9 mouse cellular contexts compared by ENCODE assay signal in genomic region chr6:146890633-146891032, GRCm38 (mm10). TPM values are rescaled to one million over a fixed set of nuclear protein-coding genes. Genes with fewer than 3 reads are reported as not detected.
DNase-seq lines count a peak whose midpoint lies in the region; ATAC-seq and TF ChIP-seq lines count a peak whose summit lies in the region.
"Had no signal": no experiment of that assay in that cellular context is flagged by ENCODE, and none has a peak within 500 bp of the region (broad histone marks: within the 10 kb centered on the region; RNA-seq: fewer than 3 reads in every experiment).

No protein-coding gene starts in this region.

- DNase-seq in lung, postnatal 25 days (ENCODE audit: low spot score): no peak
- DNase-seq in spleen, postnatal 36 days (ENCODE audit: low spot score in 2 of 2): no peak
- DNase-seq in urinary bladder, postnatal 4 days (ENCODE audit: low spot score in 2 of 2): no peak
- no peak for DNase-seq in left cerebral cortex, adult 18-20 months (ENCODE audit: low spot score in 2 of 2)

- H3K36me3 ChIP-seq in lung, embryonic 15.5 days: no peaks in the 10 kb centered on the region
- H3K36me3 ChIP-seq in embryonic facial prominence, embryonic 13.5 days: no peaks in the 10 kb centered on the region
- H3K36me3 ChIP-seq in intestine, embryonic 16.5 days (ENCODE audit: control insufficient read depth, insufficient read depth, low read length): no peaks in the 10 kb centered on the region
- H3K36me3 ChIP-seq in myocyte (ENCODE audit: control insufficient read depth, insufficient read depth): no peaks in the 10 kb centered on the region

- H3K4me1 ChIP-seq in lung, embryonic 15.5 days: peaks cover 33% of the 10 kb centered on the region
- peaks cover 59% of the 10 kb centered on the region for H3K4me1 ChIP-seq in embryonic facial prominence, embryonic 13.5 days
- peaks cover 20% of the 10 kb centered on the region for H3K4me1 ChIP-seq in intestine, embryonic 16.5 days (ENCODE audit: control insufficient read depth, insufficient read depth, low read length)

- H3K4me2 ChIP-seq in lung, embryonic 15.5 days: peak overlapping the region; percentile 35
- peak overlapping the region; percentile 77 for H3K4me2 ChIP-seq in embryonic facial prominence, embryonic 13.5 days
- peak overlapping the region; percentile 34 for H3K4me2 ChIP-seq in intestine, embryonic 16.5 days (ENCODE audit: low read depth, low read length)
- peak overlapping the region; percentile 78 for H3K4me2 ChIP-seq in myocyte (ENCODE audit: low read depth)

- H3K79me2 ChIP-seq in myocyte (ENCODE audit: control insufficient read depth, insufficient read depth): peaks cover 68% of the 10 kb centered on the region

- no peak for ATAC-seq in lung, embryonic 15.5 days (ENCODE audit: borderline replicate concordance, extremely low read depth, low FRiP score, low TSS enrichment)
- ATAC-seq in embryonic facial prominence, embryonic 13.5 days (ENCODE audit: insufficient number of reproducible peaks, insufficient read depth, low FRiP score, low TSS enrichment, low read depth): no peak
- ATAC-seq in intestine, embryonic 16.5 days: no peak

- 0 out of 2 replicates have a peak overlapping the region, but pooled peaks have one; percentile 2 for H3K4me3 ChIP-seq in lung, embryonic 15.5 days
- H3K4me3 ChIP-seq in embryonic facial prominence, embryonic 13.5 days: peak overlapping the region; percentile 83
- H3K4me3 ChIP-seq in intestine, embryonic 16.5 days (ENCODE audit: low read length): peak overlapping the region; percentile 1
- H3K4me3 ChIP-seq in myocyte: peak overlapping the region; percentile 87

- H3K27me3 ChIP-seq in lung, embryonic 15.5 days: no peaks in the 10 kb centered on the region
- no peaks in the 10 kb centered on the region for H3K27me3 ChIP-seq in embryonic facial prominence, embryonic 13.5 days
- H3K27me3 ChIP-seq in intestine, embryonic 16.5 days (replicated peaks; ENCODE audit: control insufficient read depth, insufficient read depth, low read length): no peaks in the 10 kb centered on the region
- H3K27me3 ChIP-seq in myocyte (ENCODE audit: control insufficient read depth, insufficient read depth, insufficient read length): no peaks in the 10 kb centered on the region

- no peaks in the 10 kb centered on the region for H3K9me3 ChIP-seq in lung, embryonic 15.5 days
- no peaks in the 10 kb centered on the region for H3K9me3 ChIP-seq in embryonic facial prominence, embryonic 13.5 days
- H3K9me3 ChIP-seq in intestine, embryonic 16.5 days (ENCODE audit: control insufficient read depth, low read length): no peaks in the 10 kb centered on the region

- H3K27ac ChIP-seq in lung, embryonic 15.5 days: peak overlapping the region; percentile 37
- peak overlapping the region; percentile 13; the same call in 1 of the 2 replicates for H3K27ac ChIP-seq in embryonic facial prominence, embryonic 13.5 days
- peak overlapping the region; percentile 49 for H3K27ac ChIP-seq in intestine, embryonic 16.5 days (ENCODE audit: low read length)

- no peak overlapping the region for H3ac ChIP-seq in myocyte (ENCODE audit: control insufficient read depth, insufficient read length)

- H3K9ac ChIP-seq in lung, embryonic 15.5 days: 0 out of 2 replicates have a peak overlapping the region, but pooled peaks have one; percentile 7
- H3K9ac ChIP-seq in embryonic facial prominence, embryonic 13.5 days: peak overlapping the region; percentile 54
- H3K9ac ChIP-seq in intestine, embryonic 16.5 days (ENCODE audit: low read depth, low read length): 0 out of 2 replicates have a peak overlapping the region, but pooled peaks have one; percentile 38

- TF ChIP-seq POLR2A in myocyte (IDR thresholded peaks at IDR 0.05; ENCODE audit: insufficient read length, low read depth): no peak

TF ChIP-seq in myocyte, 11 proteins besides CTCF, POLR2A, EP300 and RAD21:
- TF ChIP-seq MAX (IDR thresholded peaks at IDR 0.05; ENCODE audit: low read depth) (no peak), USF1 (IDR thresholded peaks at IDR 0.05; ENCODE audit: low read depth) (no peak), POLR2AphosphoS2 (IDR thresholded peaks at IDR 0.05; ENCODE audit: insufficient read length, low read depth) (no peak), TCF12 (IDR thresholded peaks at IDR 0.05; ENCODE audit: insufficient read depth, poor library complexity, severe bottlenecking) (no peak), MYOG (IDR thresholded peaks at IDR 0.05; ENCODE audit: control insufficient read depth in 1 of 3, insufficient read depth in 1 of 3, insufficient read length in 2 of 3, low read depth in 2 of 3) (no peak), SRF (IDR thresholded peaks at IDR 0.05; ENCODE audit: control insufficient read depth, insufficient read length, low read depth) (no peak), TCF3 (IDR thresholded peaks at IDR 0.05; ENCODE audit: insufficient read length, low read depth) (no peak), REST (IDR thresholded peaks at IDR 0.05; ENCODE audit: insufficient read depth, insufficient read length) (no peak), CEBPB (IDR thresholded peaks at IDR 0.05; ENCODE audit: insufficient read depth, poor library complexity, severe bottlenecking) (no peak), MYOD1 (IDR thresholded peaks at IDR 0.05; ENCODE audit: control insufficient read depth in 1 of 3, insufficient read length in 2 of 3, low read depth in 2 of 3) (no peak), E2F4 (IDR thresholded peaks at IDR 0.05; ENCODE audit: insufficient read depth) (no peak)

RNA-seq across cellular contexts. Expression of gene Ppfibp1, which starts 2.3 kb away (rescaled TPM):
- 45.9 and 52.3 TPM in 2 replicates for polyA plus RNA-seq in lung, embryonic 15.5 days (2015; fragmentation: Nextera tagmentation; extraction: Ambion mirVana)
- polyA plus RNA-seq in embryonic facial prominence, embryonic 13.5 days (2015; fragmentation: Nextera tagmentation; extraction: Ambion mirVana): 56.6 and 57.9 TPM in 2 replicates
- 31.8 and 33.3 TPM in 2 replicates for polyA plus RNA-seq in intestine, embryonic 16.5 days (2015; fragmentation: Nextera tagmentation; extraction: Ambion mirVana)
- 79.3 TPM for polyA plus RNA-seq in myocyte (2012; fragmentation: generic; extraction: Trizol)
- total RNA-seq in left cerebral cortex, adult 18-20 months (2021): 10 to 100 TPM; 54.5 to 60.4 TPM

RNA-seq across cellular contexts. Expression of gene Smco2, which starts 40.7 kb away (rescaled TPM):
- polyA plus RNA-seq in lung, embryonic 15.5 days (2015; fragmentation: Nextera tagmentation; extraction: Ambion mirVana): not detected in 2 replicates
- polyA plus RNA-seq in embryonic facial prominence, embryonic 13.5 days (2015; fragmentation: Nextera tagmentation; extraction: Ambion mirVana): not detected in 2 replicates
- not detected in 2 replicates for polyA plus RNA-seq in intestine, embryonic 16.5 days (2015; fragmentation: Nextera tagmentation; extraction: Ambion mirVana)
- polyA plus RNA-seq in myocyte (2012; fragmentation: generic; extraction: Trizol): not detected
- not detected for total RNA-seq in left cerebral cortex, adult 18-20 months (2021)
- polyA plus RNA-seq: neural tube, embryonic 14.5 days had no signal

Comparison
In these comparisons a context has a peak if more than half of its experiments do, and no peak if none do; other contexts are left out.
1. H3K4me3 ChIP-seq: peak in every context shown above with its lines; median percentile 87 in myocyte; 83 in embryonic facial prominence, embryonic 13.5 days; 2 in lung, embryonic 15.5 days; 1 in intestine, embryonic 16.5 days.